Mouse (Mus musculus) limb, embryonic 13.5 days (tissue): ENCODE results near the gene Gm39115. TPM values are rescaled to one million over a fixed set of nuclear protein-coding genes. Genes with fewer than 3 reads are reported as not detected.
"Not testable (repeated sequence)": the region's sequence is repeated elsewhere in the genome, so short reads cannot be mapped to it uniquely, and the experiment has no call there.

Experiments used
- ATAC-seq: fragments of 200-750 bp; cut with Nextera tagmentation; 2 replicates; pipeline ENCODE4 v1.8.0; 2017; ENCODE audit warnings: low read depth, moderate number of reproducible peaks, moderate TSS enrichment; ENCODE audit not compliant: low FRiP score
- H3K27ac ChIP-seq: fragments of 300-500 bp; sonication (generic); 2 replicates; pipeline ENCODE4 v1.5.1; 2015; ENCODE audit warnings: inconsistent platforms, mild to moderate bottlenecking, moderate library complexity
- H3K27me3 ChIP-seq: fragments of 300-500 bp; sonication (generic); 2 replicates; pipeline ENCODE4 v1.6.1; 2015; ENCODE audit warnings: mild to moderate bottlenecking, inconsistent platforms
- H3K36me3 ChIP-seq: fragments of 300-500 bp; sonication (generic); 2 replicates; pipeline ENCODE4 v1.6.1; 2015; ENCODE audit warnings: inconsistent platforms, mild to moderate bottlenecking, moderate library complexity
- H3K4me1 ChIP-seq: fragments of 300-500 bp; sonication (generic); 2 replicates; pipeline ENCODE4 v1.6.1; 2015; ENCODE audit warnings: inconsistent platforms
- H3K4me2 ChIP-seq: fragments of 300-500 bp; sonication (generic); replicated peaks from 2 replicates; pipeline ENCODE4 v1.6.1; 2015; ENCODE audit warnings: inconsistent platforms, mild to moderate bottlenecking, moderate library complexity
- H3K4me3 ChIP-seq: fragments of 300-500 bp; sonication (generic); 2 replicates; pipeline ENCODE4 v1.5.1; 2015; ENCODE audit warnings: moderate library complexity, mild to moderate bottlenecking, inconsistent platforms
- H3K9ac ChIP-seq: fragments of 300-500 bp; sonication (generic); 2 replicates; pipeline ENCODE4 v1.6.1; 2015; ENCODE audit warnings: mild to moderate bottlenecking, inconsistent platforms
- H3K9me3 ChIP-seq: fragments of 300-500 bp; sonication (generic); 2 replicates; pipeline ENCODE4 v1.6.1; 2016; ENCODE audit warnings: inconsistent platforms
- WGBS: fragments of 180-500 bp; shearing (Covaris S2); methylation state at CpG from one replicate; pipeline ENCODE4 v1.1.7; 2015; 5-methylcytosine and 5-hydroxymethylcytosine counted together
- polyA plus RNA-seq: library from polyadenylated mRNA; unstranded; fragments of >200 nt; fragmentation: Nextera tagmentation; extraction: Ambion mirVana; gene quantifications from 2 replicates; pipeline ENCODE4 v1.2.1, GENCODE M21; 2015

The Gm39115 gene
- polyA plus RNA-seq, 1 experiment from 2014 or later, result not detected

DNA sequence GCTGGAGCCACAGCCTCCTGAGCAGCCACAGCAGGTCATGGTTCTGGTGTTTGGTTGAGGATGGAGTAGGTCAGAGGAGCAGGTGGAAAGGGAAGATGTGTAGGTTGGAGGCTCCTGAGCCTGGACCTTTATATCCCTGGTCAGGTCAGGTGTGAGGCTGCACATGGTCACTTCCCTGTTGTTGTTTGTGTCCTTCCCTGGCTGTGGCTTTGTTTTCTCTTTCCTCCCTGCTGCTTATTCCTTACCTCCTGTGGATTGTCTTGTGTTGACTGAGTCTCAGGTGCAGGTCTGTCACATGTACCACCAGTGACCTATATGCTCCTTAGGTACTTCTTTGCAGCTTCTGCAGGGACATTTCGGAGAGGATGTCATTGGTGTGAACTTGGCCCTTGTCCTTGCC lies 8.7 kb upstream of the Gm39115 start, which contains the start of gene Gm45337:
TSS of gene Gm45337 (minus strand) at position 101 of the 400 bp plus-strand sequence.
- Histone ChIP-seq H3K27me3 (peaks cover 4% of the 10 kb centered on the region; the same call in 1 of the 2 replicates), H3K9me3 (no peaks in the 10 kb centered on the region), H3K4me1 (no peaks in the 10 kb centered on the region), H3K27ac (no peak within 1 kb of the TSS), H3K9ac (no peak within 1 kb of the TSS), H3K36me3 (no peaks in the 10 kb centered on the region), H3K4me2 (no peak within 1 kb of the TSS), H3K4me3 (no peak within 1 kb of the TSS)
- WGBS, result 76% methylated on average over 1 of the region's 1 CpGs
- no peak for ATAC-seq

DNA sequence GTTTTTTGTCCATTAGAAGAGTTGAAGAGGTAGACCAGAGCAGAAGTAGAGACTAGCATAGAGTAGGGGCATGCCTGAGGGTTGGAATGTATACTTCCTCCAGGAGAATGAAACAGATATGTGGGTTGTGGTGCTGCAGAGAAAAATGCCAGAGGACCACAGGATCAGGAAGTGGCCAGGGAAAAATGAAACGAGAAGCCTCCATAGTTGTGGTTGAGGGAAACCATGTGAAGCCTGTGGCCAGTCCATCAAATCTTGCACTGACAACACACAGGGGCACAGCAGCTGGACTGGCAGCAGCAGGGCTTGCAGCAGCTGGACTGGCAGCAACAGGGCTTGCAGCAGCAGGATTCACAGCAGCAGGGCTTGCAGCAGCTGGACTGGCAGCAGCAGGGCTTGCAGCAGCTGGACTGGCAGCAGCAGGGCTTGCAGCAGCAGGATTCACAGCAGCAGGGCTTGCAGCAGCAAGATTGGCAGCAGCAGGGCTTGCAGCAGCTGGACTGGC lies 7.7 kb upstream of the Gm39115 start:
- not testable (repeated sequence) for H3K9ac ChIP-seq, H3K9me3 ChIP-seq, H3K27ac ChIP-seq, H3K4me2 ChIP-seq, ATAC-seq, H3K4me3 ChIP-seq, H3K27me3 ChIP-seq, H3K4me1 ChIP-seq, H3K36me3 ChIP-seq
- 23% methylated on average over 1 of the region's 1 CpGs for WGBS

DNA sequence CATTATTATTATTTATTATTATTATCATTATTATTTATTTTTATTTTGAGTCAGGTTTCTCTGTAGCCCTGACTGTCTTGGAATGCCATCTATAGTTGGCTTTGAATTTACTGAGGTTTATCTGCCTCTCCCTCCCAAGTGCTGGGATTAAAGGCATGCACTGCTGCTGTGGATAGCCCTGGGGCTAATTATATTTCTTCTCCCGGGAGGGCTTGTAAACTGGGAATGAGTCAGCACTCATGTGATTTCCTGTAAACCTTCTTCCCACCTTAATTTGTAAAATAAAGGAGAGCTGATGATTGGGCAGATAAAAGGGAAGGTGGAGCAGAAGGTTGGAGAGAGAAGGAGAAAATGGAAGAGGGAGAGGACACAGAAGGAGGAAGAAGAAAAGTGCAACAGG lies 4.9 kb upstream of the Gm39115 start:
- Histone ChIP-seq H3K27me3 (peaks cover 4% of the 10 kb centered on the region; the same call in 1 of the 2 replicates), H3K27ac (no peak overlapping the region), H3K4me2 (no peak overlapping the region), H3K9ac (no peak overlapping the region), H3K4me3 (no peak overlapping the region), H3K36me3 (no peaks in the 10 kb centered on the region), H3K9me3 (no peaks in the 10 kb centered on the region), H3K4me1 (no peaks in the 10 kb centered on the region)
- 0% methylated on average over 1 of the region's 1 CpGs for WGBS
- ATAC-seq, result no peak

DNA sequence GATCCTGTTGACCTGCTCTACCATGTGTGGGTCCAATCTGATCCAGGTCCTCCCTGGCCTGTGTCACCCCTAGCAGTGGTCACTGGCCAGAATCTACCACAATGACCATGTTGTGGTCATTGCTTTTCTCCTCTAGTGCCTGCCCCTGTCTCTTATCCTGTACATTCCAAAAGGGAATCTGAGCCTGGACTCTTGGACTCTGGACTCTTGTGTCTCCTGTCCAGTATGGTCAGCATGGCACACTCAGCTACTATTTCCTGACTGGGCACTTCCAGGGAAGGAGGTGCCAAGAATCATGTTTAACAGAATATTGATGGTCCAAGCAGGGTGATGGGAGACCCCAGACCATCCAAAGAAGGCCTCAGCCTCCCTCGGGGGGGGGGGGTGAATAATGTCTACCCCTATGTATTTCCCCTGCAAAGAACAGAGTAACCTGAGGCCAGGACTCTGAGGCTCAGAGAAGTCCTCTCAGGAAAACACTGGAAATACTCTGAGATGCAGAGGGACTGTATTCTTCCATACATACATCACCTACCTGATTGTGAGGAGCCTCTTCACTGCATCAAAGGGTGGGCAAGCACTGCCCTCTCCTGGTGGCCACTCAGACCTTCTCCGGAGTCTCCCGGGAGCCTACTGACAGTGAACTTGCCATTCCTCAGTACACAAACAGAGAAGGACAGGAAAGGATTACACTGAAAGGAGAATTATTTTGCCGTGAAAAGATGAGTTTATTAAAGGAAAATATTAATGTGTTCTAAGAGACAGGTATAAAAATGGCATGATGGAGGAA lies 1.4 kb downstream of the Gm39115 start:
- no peaks in the 10 kb centered on the region for H3K36me3 ChIP-seq
- ATAC-seq, result no peak
- H3K4me2 ChIP-seq, result no peak overlapping the region
- no peak overlapping the region for H3K9ac ChIP-seq
- H3K27me3 ChIP-seq, result no peaks in the 10 kb centered on the region
- 62% methylated on average over 4 of the region's 4 CpGs for WGBS
- H3K9me3 ChIP-seq, result no peaks in the 10 kb centered on the region
- H3K4me3 ChIP-seq, result no peak overlapping the region
- no peak overlapping the region for H3K27ac ChIP-seq
- no peaks in the 10 kb centered on the region for H3K4me1 ChIP-seq

DNA sequence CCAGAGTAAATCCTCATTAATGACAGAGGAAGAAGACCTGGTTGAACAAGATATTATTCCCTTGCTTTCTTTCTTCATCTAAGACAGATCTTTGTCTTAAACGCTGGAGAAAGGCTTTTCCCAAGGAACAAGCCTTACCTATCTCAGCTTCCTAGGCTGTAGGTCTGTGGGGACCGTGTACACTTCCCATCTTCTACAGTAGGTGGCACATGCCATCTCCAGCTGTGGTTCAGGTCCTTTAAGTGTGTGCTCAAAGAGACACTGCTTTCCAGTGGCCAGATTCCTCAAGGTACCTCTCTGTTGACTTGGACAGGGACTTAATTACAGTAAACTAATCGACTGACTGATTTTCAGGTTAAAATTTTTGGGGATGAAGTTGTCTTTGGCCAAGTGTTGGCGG lies 7.0 kb downstream of the Gm39115 start:
- H3K9ac ChIP-seq, result no peak overlapping the region
- H3K4me1 ChIP-seq, result no peaks in the 10 kb centered on the region
- H3K4me3 ChIP-seq, result no peak overlapping the region
- no peaks in the 10 kb centered on the region for H3K27me3 ChIP-seq
- H3K36me3 ChIP-seq, result no peaks in the 10 kb centered on the region
- ATAC-seq, result no peak
- 62% methylated on average over 4 of the region's 4 CpGs for whole genome bisulfite sequencing
- no peaks in the 10 kb centered on the region for H3K9me3 ChIP-seq
- H3K27ac ChIP-seq, result no peak overlapping the region
- H3K4me2 ChIP-seq, result no peak overlapping the region

DNA sequence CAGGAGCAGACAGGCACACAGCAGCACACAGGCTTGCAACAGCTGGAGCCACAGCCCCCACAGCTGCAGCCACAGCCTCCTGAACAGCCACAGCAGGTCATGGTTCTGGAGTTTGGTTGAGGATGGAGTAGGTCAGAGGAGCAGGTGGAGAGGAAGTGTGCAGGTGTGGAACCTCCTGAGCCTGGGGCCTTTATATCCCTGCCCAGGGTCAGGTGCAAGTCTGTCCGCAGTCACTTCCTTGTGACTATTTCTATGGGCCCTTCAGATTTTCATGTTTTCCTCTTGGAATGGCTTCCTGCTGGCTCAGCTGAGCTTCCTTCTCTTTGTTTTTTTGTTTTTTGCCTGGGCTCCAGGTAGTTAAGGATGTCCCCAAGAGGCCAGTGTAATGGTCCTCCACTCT lies 15.2 kb downstream of the Gm39115 start, which contains the start of gene Gm45618:
TSS of gene Gm45618 (minus strand) at position 101 of the 400 bp plus-strand sequence.
- H3K36me3 ChIP-seq, H3K9ac ChIP-seq, H3K27ac ChIP-seq, ATAC-seq, H3K4me1 ChIP-seq, H3K27me3 ChIP-seq, H3K4me3 ChIP-seq, H3K9me3 ChIP-seq, H3K4me2 ChIP-seq: not testable (repeated sequence)
- WGBS, result 75% methylated on average over 1 of the region's 1 CpGs

DNA sequence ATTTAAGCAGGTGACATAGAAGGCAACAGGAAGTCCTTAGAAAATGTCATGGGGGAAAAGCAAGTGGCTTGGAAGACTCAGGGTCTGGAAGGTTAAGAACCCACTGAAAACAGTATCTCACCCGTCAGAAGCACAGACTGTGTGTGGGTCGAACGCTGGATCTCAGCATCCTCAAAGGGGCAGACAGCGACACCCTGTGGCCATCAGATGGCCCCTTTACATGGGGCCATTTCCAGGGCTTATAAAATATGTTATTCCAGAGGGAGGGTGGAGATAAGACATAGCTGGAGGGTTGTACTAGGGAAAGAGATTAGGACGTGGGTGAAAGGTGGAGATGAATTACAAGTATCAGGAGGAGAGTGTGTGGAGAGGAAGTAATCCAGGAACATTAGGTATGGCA lies 16.2 kb downstream of the Gm39115 start:
- no peak overlapping the region for H3K9ac ChIP-seq
- H3K36me3 ChIP-seq, result no peaks in the 10 kb centered on the region
- H3K27me3 ChIP-seq, result 0 out of 2 replicates have a peak, but pooled peaks cover 2% of the 10 kb centered on the region
- H3K4me2 ChIP-seq, result no peak overlapping the region
- ATAC-seq, result no peak
- H3K9me3 ChIP-seq, result no peaks in the 10 kb centered on the region
- H3K4me1 ChIP-seq, result no peaks in the 10 kb centered on the region
- no peak overlapping the region for H3K27ac ChIP-seq
- H3K4me3 ChIP-seq, result no peak overlapping the region
- WGBS, result 20% methylated on average over 5 of the region's 5 CpGs

DNA sequence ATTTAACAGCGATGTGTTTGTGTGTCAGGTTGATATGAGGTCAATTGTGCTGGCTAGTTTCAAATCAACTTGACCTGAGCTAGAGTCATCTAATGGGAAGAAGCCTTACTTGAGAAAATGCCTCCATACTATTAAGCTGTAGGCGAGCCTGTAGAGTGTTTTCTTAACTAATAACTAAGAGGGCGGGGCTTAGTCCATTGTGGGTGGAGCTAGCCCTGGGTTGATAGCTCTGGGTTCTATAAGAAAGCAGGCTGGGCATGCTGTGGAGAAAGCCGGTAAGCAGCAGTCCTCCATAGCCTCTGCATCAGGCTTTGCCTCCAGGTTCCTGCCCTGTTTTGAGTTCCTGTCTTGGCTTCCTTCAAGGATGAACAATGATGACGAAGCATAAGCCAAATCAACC lies 31.1 kb downstream of the Gm39115 start:
- Histone ChIP-seq H3K9ac (no peak overlapping the region), H3K4me1 (no peaks in the 10 kb centered on the region), H3K4me3 (no peak overlapping the region), H3K36me3 (no peaks in the 10 kb centered on the region), H3K9me3 (no peaks in the 10 kb centered on the region), H3K27ac (no peak overlapping the region), H3K27me3 (peaks cover 4% of the 10 kb centered on the region; the same call in 1 of the 2 replicates), H3K4me2 (no peak overlapping the region)
- ATAC-seq, result no peak
- WGBS, result 62% methylated on average over 5 of the region's 5 CpGs

DNA sequence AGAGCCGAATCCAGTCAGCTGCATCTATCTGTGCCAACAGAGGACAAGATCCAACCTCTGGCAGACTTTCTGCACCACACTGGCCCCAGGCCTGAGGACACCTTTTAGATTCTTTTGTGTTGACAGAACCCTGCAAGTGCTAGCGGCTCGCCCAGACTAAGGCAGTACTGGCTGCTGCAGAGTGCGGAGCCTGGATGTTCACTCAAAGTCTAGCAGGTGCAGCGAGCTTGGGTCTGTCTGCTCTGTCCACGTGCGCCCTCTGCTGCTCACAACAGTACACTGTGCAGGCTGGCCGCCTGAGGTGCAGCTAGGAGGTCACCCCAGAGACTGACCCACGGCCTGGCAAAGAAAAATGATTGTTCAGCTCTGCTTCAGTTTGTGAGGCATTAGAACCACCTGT lies 38.1 kb downstream of the Gm39115 start:
- no peaks in the 10 kb centered on the region for H3K36me3 ChIP-seq
- no peak overlapping the region for H3K9ac ChIP-seq
- no peaks in the 10 kb centered on the region for H3K9me3 ChIP-seq
- H3K4me2 ChIP-seq, result no peak overlapping the region
- no peak overlapping the region for H3K27ac ChIP-seq
- H3K4me3 ChIP-seq, result no peak overlapping the region
- H3K27me3 ChIP-seq, result peaks cover 72% of the 10 kb centered on the region
- peaks cover 14% of the 10 kb centered on the region for H3K4me1 ChIP-seq
- ATAC-seq, result 0 out of 2 replicates have a peak, but pooled peaks have one; percentile 34
- WGBS, result 12% methylated on average over 9 of the region's 9 CpGs

DNA sequence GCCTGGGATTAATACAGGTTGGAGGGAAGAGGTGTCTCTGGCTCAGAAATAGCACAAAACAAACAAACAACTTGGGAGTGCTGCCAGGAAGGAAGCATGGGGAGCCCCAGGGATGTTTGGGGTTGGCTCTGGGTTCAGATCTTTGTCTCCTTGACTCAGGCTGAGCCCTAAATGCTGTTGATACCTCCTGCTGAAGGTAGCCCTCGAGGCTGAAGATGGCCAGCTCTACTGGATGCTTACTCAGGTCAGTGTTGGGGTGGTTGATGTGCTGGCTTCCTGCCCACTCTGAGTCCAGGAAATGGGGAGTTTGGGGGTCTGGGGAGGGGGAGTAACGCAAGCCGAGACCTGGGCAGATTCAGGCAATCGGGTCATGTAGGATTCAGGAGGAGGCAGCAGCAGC lies 39.1 kb downstream of the Gm39115 start:
- no peaks in the 10 kb centered on the region for H3K36me3 ChIP-seq
- peaks cover 83% of the 10 kb centered on the region for H3K27me3 ChIP-seq
- no peaks in the 10 kb centered on the region for H3K9me3 ChIP-seq
- H3K4me2 ChIP-seq, result no peak overlapping the region
- peaks cover 18% of the 10 kb centered on the region for H3K4me1 ChIP-seq
- H3K9ac ChIP-seq, result no peak overlapping the region
- H3K27ac ChIP-seq, result no peak overlapping the region
- no peak for ATAC-seq
- no peak overlapping the region for H3K4me3 ChIP-seq
- 66% methylated on average over 4 of the region's 4 CpGs for WGBS

DNA sequence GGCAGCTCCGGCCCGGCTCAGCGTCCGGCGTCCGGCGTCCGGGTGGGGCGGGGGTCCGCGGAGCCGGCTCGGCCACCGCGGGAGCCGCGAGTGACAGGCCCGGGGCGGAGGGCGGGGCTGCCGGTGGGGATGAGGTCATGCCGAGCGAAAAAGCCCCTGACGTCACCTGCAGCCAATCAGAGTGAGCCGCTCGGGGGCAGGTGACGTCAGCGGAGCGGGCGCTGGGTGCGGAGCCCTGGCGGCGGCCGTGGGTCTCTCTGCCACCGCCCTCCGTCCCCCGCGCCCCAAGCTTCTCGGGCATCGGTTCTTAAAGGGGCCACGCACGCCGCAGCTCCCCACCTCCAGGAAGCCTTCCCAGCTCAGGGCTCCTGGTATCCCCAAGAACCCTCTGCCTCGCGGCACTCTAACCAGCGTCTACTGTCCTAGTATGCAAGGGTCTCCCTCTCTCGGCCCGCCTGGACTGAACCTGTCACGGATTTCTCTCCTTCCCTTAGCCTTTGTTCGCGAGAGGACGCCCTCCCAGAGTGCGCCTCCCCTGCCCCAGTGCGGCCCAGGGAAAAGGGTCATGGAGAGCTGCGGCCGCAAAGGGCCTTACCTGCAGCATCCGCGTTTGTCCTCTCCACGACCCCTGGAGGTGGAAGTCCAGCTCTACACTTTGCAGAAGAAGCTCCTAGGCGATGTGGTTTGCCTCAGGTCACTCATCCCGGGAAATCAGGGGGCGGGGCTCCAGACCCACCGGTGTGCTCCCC lies 40.5 kb downstream of the Gm39115 start, which contains the start of gene Dusp8:
TSS of gene Dusp8 (minus strand) at position 661 of the 749 bp plus-strand sequence.
- H3K27ac ChIP-seq, result no peak within 1 kb of the TSS
- no peaks in the 10 kb centered on the region for H3K36me3 ChIP-seq
- peak within 1 kb of the TSS; percentile 95 for H3K4me2 ChIP-seq
- H3K9me3 ChIP-seq, result no peaks in the 10 kb centered on the region
- H3K27me3 ChIP-seq, result peaks cover 96% of the 10 kb centered on the region
- under 1% methylated on average over 60 of the region's 63 CpGs for WGBS
- H3K4me1 ChIP-seq, result peaks cover 18% of the 10 kb centered on the region
- H3K4me3 ChIP-seq, result peak within 1 kb of the TSS; percentile 72
- peak within 1 kb of the TSS; percentile 71 for H3K9ac ChIP-seq
- ATAC-seq, result peak; percentile 79
